Mouse (Mus musculus) ES-E14 (cell line): ENCODE measurements around the gene Smu1. TPM values are rescaled to one million over a fixed set of nuclear protein-coding genes. Genes with fewer than 3 reads are reported as not detected.

Experiments
- DNase-seq: peaks from one replicate; pipeline ENCODE4 v3.0.0-alpha.2; 2013; ENCODE audit warnings: low read depth, low spot score
- H3K27ac ChIP-seq: 2 replicates; pipeline ENCODE4 v1.5.1; 2012; ENCODE audit warnings: low read depth, mild to moderate bottlenecking, low read length, moderate library complexity, mixed read lengths; ENCODE audit not compliant: poor library complexity, insufficient read depth, severe bottlenecking
- H3K36me3 ChIP-seq: 2 replicates; pipeline ENCODE4 v1.6.1; 2012; ENCODE audit warnings: mild to moderate bottlenecking, low read length, moderate library complexity, mixed read lengths; ENCODE audit not compliant: control insufficient read depth, poor library complexity, insufficient read depth, severe bottlenecking
- H3K4me1 ChIP-seq, 2 experiments: fragments of 150-350 bp in 1 of 2; sonication (generic) in 1 of 2; 2 replicates each; pipeline ENCODE4 v1.6.1; 2012; ENCODE audit warnings: low read length in 2 of 2, mild to moderate bottlenecking in 1 of 2, mixed read lengths in 1 of 2; ENCODE audit not compliant: control insufficient read depth in 2 of 2, insufficient read depth in 2 of 2, poor library complexity in 1 of 2
- H3K4me3 ChIP-seq, 2 experiments: fragments of 150-350 bp in 1 of 2; sonication (generic) in 1 of 2; 2 replicates each; pipeline ENCODE4 v1.5.1; 2012; ENCODE audit warnings: low read length in 2 of 2, low read depth in 1 of 2, mild to moderate bottlenecking in 1 of 2, mixed read lengths in 1 of 2; ENCODE audit not compliant: insufficient read depth in 1 of 2, poor library complexity in 1 of 2, severe bottlenecking in 1 of 2
- H3K9ac ChIP-seq: 2 replicates; pipeline ENCODE4 v1.6.1; 2012; ENCODE audit warnings: low read depth, mild to moderate bottlenecking, low read length, mixed read lengths; ENCODE audit not compliant: poor library complexity, insufficient read depth, severe bottlenecking
- H3K9me3 ChIP-seq: fragments of 150-350 bp; sonication (generic); 2 replicates; pipeline ENCODE4 v1.6.1; 2012; ENCODE audit warnings: low read depth, mild to moderate bottlenecking, low read length; ENCODE audit not compliant: control insufficient read depth, insufficient read depth
- CHD2 ChIP-seq: IDR thresholded peaks from 2 replicates; pipeline ENCODE4 v1.6.1; 2014; ENCODE audit warnings: mild to moderate bottlenecking, low read depth, low read length, inconsistent platforms
- HCFC1 ChIP-seq: IDR thresholded peaks from 2 replicates; pipeline ENCODE4 v1.6.1; 2012; ENCODE audit warnings: low read length, inconsistent platforms, borderline replicate concordance; ENCODE audit not compliant: insufficient read depth
- MAFK ChIP-seq: IDR thresholded peaks from 2 replicates; pipeline ENCODE4 v1.6.1; 2014; ENCODE audit warnings: mild to moderate bottlenecking, low read depth, low read length, inconsistent platforms; ENCODE audit not compliant: insufficient read depth
- ZC3H11A ChIP-seq: IDR thresholded peaks from 2 replicates; pipeline ENCODE4 v1.6.1; 2012; ENCODE audit warnings: low read depth, mild to moderate bottlenecking, inconsistent platforms, low read length, borderline replicate concordance
- ZNF384 ChIP-seq: IDR thresholded peaks from 2 replicates; pipeline ENCODE4 v1.6.1; 2012; ENCODE audit warnings: low read depth, low read length, inconsistent platforms
- in situ Hi-C, 2 experiments: fragments of 600-800 bp; cut with MboI; formaldehyde crosslinking; loops; one replicate each; pipeline ENCODE4 v1.15.1; 2025; ENCODE audit warnings: low sequenced_read_pairs in 2 of 2, inconsistent platforms in 1 of 2; ENCODE audit not compliant: unreplicated experiment in 2 of 2
- total RNA-seq: library from RNA; depleted of rRNA; stranded (reverse); fragments of 300-350 nt; gene quantifications from 2 replicates; pipeline ENCODE4 v1.2.3, GENCODE M21; 2012

Gene Smu1
- total RNA-seq, 1 experiment: 125 TPM

DNA sequence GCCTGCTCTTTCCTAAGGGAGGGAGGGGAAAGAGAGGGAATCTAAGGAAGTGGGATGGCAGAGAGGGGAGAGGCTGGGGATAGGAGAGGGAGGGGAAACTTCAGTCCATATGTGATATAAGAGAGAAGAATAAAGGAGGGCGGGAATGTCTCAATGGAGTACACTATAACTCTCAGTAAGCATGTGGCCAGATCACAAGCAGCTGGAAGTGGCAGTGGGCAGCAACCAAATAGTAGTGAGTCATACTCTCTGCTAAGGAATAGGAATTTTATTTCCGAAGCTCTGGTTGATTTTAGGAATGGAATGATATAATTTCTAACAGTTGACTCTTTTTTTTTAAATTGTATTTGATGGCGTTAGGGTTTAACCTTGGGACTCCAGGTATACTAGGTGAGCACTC, 40.6 kb downstream of the Smu1 start:
- no peak for DNase-seq
- in situ Hi-C loops: no loop called here
- Histone ChIP-seq H3K9me3 (no peaks in the 10 kb centered on the region), H3K4me3 (peak overlapping the region; percentile 44 to 52; a peak in 2 of 4 replicates), H3K9ac (peak overlapping the region; percentile 61; the same call in 1 of the 2 replicates), H3K4me1 (peaks cover 0 to 8% of the 10 kb centered on the region in 2 experiments; a peak in 2 of 4 replicates), H3K36me3 (no peaks in the 10 kb centered on the region), H3K27ac (no peak overlapping the region)
- TF ChIP-seq ZC3H11A: no peak
- no peak for TF ChIP-seq MAFK
- TF ChIP-seq HCFC1: no peak
- TF ChIP-seq CHD2: no peak
- no peak for TF ChIP-seq ZNF384

DNA sequence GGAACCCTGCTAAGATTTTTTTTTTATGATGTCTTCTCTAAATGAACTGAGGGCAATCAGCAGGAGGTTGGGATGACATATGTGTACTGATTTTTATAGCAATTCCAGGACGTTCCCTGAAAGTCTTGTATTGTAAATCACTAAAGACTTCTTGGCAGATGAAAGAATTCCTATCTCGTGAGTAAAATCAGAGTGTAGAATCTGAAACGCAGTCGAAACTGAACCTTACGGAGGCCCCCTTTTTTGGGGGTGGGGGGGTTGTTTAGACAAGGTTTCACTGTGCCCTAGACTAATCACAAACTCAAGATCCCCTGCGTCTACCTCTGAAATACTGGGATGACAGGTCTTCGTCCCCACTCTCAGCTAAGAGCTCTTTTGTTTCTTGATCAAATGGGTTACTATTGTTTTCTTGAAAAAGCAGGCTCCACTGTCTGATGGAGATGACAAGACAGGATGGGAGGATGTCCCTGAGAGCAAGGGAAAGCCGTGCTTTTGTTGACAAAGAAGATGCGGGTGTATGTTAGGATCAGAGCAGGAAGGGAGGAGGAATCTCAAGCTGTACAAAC, 53.9 kb downstream of the Smu1 start:
- no peak for DNase-seq
- Histone ChIP-seq H3K36me3 (no peaks in the 10 kb centered on the region), H3K9me3 (no peaks in the 10 kb centered on the region), H3K4me1 (peaks cover 10 to 13% of the 10 kb centered on the region in 2 experiments; a peak in 3 of 4 replicates), H3K4me3 (peak overlapping the region in 1 of 2 experiments; percentile 96; a peak in 2 of 4 replicates), H3K27ac (no peak overlapping the region), H3K9ac (no peak overlapping the region)
- in situ Hi-C loops: no loop called here
- TF ChIP-seq ZNF384: no peak

DNA sequence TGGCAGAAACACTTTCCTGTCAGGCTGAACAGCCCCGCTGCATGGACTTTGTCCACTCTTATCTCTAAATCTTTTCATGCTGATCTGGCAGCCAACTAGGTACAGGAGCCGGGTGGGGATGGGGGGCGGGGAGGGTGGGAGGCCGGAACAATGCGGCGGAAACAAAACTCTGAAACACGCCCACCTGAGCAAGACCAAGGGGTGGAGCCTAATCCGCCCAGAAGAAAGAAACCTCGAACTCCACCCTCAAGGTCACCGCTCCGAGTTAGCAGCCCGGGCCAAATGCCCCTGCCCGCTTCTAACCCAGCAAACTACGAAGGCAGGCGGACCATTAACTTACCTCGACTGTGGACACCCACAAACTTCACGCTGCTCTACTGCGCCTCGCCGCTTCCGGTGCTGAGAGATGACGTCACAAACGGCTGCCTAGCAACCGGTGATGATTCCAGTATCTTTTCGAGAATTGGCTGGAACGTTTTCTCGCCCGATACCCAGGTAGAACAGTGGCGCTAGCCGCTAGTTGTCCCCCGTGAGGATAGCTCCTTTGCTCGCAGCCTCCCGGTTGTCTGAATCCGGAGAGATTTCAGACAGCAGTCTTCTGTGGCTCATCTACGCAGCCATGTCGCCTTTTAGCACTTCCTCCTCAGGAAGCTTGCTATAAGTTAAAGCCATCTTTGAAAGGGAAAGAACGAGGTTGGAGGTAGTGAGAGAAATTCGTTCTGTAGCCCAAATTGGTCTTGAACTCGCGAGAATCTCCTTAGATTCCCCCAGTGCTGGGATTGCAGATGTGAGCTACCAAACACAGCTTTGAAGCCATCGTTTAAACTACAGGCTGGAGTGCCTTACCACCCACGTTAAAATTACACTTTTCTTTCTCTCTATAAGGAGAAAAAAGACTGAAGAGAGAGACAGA, 54.7 kb downstream of the Smu1 start, which contains the start of gene Aptx:
Gene Aptx (minus strand): TSS at position 398 of the 913 bp plus-strand sequence.
- TF ChIP-seq HCFC1: peak; percentile 76
- TF ChIP-seq MAFK: no peak
- TF ChIP-seq CHD2: peak; percentile 78
- Histone ChIP-seq H3K4me1 (peaks cover 10 to 13% of the 10 kb centered on the region in 2 experiments; a peak in 3 of 4 replicates), H3K9me3 (no peaks in the 10 kb centered on the region), H3K27ac (peak within 1 kb of the TSS; percentile 94), H3K4me3 (peak within 1 kb of the TSS; percentile 89 to 96), H3K9ac (peak within 1 kb of the TSS; percentile 84), H3K36me3 (no peaks in the 10 kb centered on the region)
- in situ Hi-C loops: no loop called here
- DNase-seq: peak; percentile 95

DNA sequence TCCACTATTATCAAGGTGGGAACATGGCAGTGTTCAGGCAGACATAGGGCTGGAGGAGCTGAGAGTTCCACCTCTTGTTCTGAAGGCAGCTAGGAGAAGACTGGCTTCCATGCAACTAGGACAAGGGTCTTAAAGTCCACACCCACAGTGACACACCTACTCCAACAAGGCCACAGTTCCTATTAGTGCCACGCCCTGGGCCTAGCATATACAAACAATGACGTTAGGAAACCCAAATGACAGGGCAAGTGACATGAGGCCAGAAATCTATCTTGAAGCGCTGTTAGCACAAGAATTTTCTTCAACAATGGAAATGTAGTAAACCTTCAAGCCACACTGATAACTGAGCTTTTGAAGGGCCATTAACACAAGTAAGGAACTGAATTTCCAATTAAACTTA, 55.9 kb downstream of the Smu1 start:
- TF ChIP-seq ZNF384 (no peak), ZC3H11A (no peak), HCFC1 (no peak), CHD2 (no peak), MAFK (no peak)
- in situ Hi-C loops: no loop called here
- H3K27ac ChIP-seq: no peak overlapping the region

More for the DNA sequence above, 55.9 kb downstream of the Smu1 start:
- no peaks in the 10 kb centered on the region for H3K36me3 ChIP-seq
- no peaks in the 10 kb centered on the region for H3K9me3 ChIP-seq
- no peak overlapping the region for H3K9ac ChIP-seq
- DNase-seq: no peak
- H3K4me1 ChIP-seq: peaks cover 10 to 13% of the 10 kb centered on the region in 2 experiments; a peak in 3 of 4 replicates
- peak overlapping the region in 1 of 2 experiments; percentile 96; a peak in 1 of 4 replicates for H3K4me3 ChIP-seq
